Mouse (Mus musculus): ENCODE measurements at regions not wholly inside any gene's neighbourhood (a gene's known extent, or its start where the extent isn't known, plus 50 kb on each side); places are given as distances from the start of the nearest gene placed in this dataset.

- no peak for ATAC-seq (ENCODE audit: insufficient number of reproducible peaks, low FRiP score, low TSS enrichment)
Observed at GRCm38 (mm10) chr3:149381559-149382245, 391.3 kb upstream of the Adgrl2 start.

- no peak for ATAC-seq (ENCODE audit: insufficient number of reproducible peaks, low FRiP score, low TSS enrichment)
Observed at GRCm38 (mm10) chr3:149381051-149381450, 390.7 kb upstream of the Adgrl2 start.

- no peak for ATAC-seq (ENCODE audit: insufficient number of reproducible peaks, low FRiP score, low TSS enrichment)
Observed at GRCm38 (mm10) chr3:149379866-149380472, 389.6 kb upstream of the Adgrl2 start.

GRCm38 (mm10) chr3:149379249-149379865 is 389.0 kb upstream of the Adgrl2 start:
- ATAC-seq (ENCODE audit: insufficient number of reproducible peaks, low FRiP score, low TSS enrichment), result no peak

- ATAC-seq (ENCODE audit: insufficient number of reproducible peaks, low FRiP score, low TSS enrichment), result no peak
Observed at GRCm38 (mm10) chr3:149371439-149371838, 381.1 kb upstream of the Adgrl2 start.

GRCm38 (mm10) chr3:149370517-149371227 is 380.3 kb upstream of the Adgrl2 start:
- ATAC-seq (ENCODE audit: insufficient number of reproducible peaks, low FRiP score, low TSS enrichment), result no peak

GRCm38 (mm10) chr3:149367888-149368287 is 377.5 kb upstream of the Adgrl2 start:
- ATAC-seq (ENCODE audit: insufficient number of reproducible peaks, low FRiP score, low TSS enrichment), result no peak

- ATAC-seq (ENCODE audit: insufficient number of reproducible peaks, low FRiP score, low TSS enrichment), result no peak
Observed at GRCm38 (mm10) chr3:149360164-149360563, 369.8 kb upstream of the Adgrl2 start.

GRCm38 (mm10) chr3:149358570-149359193 is 368.3 kb upstream of the Adgrl2 start:
- no peak for ATAC-seq (ENCODE audit: insufficient number of reproducible peaks, low FRiP score, low TSS enrichment)

- ATAC-seq (ENCODE audit: insufficient number of reproducible peaks, low FRiP score, low TSS enrichment), result no peak
Observed at GRCm38 (mm10) chr3:149357903-149358569, 367.7 kb upstream of the Adgrl2 start.

- no peak for ATAC-seq (ENCODE audit: insufficient number of reproducible peaks, low FRiP score, low TSS enrichment)
Observed at GRCm38 (mm10) chr3:149357121-149357520, 366.8 kb upstream of the Adgrl2 start.

GRCm38 (mm10) chr3:149355362-149355761 is 365.0 kb upstream of the Adgrl2 start:
- ATAC-seq (ENCODE audit: insufficient number of reproducible peaks, low FRiP score, low TSS enrichment), result no peak

GRCm38 (mm10) chr3:149353958-149354357 is 363.6 kb upstream of the Adgrl2 start:
- ATAC-seq (ENCODE audit: insufficient number of reproducible peaks, low FRiP score, low TSS enrichment), result no peak

- no peak for ATAC-seq (ENCODE audit: insufficient number of reproducible peaks, low FRiP score, low TSS enrichment)
Observed at GRCm38 (mm10) chr3:149352546-149352945, 362.2 kb upstream of the Adgrl2 start.

GRCm38 (mm10) chr3:149349731-149350130 is 359.4 kb upstream of the Adgrl2 start:
- no peak for ATAC-seq (ENCODE audit: insufficient number of reproducible peaks, low FRiP score, low TSS enrichment)

- no peak for ATAC-seq (ENCODE audit: insufficient number of reproducible peaks, low FRiP score, low TSS enrichment)
Observed at GRCm38 (mm10) chr3:149349211-149349697, 358.9 kb upstream of the Adgrl2 start.

GRCm38 (mm10) chr3:149348459-149348971 is 358.2 kb upstream of the Adgrl2 start:
- ATAC-seq (ENCODE audit: insufficient number of reproducible peaks, low FRiP score, low TSS enrichment), result no peak

GRCm38 (mm10) chr3:149347241-149347992 is 357.1 kb upstream of the Adgrl2 start:
- no peak for ATAC-seq (ENCODE audit: insufficient number of reproducible peaks, low FRiP score, low TSS enrichment)

- no peak for ATAC-seq (ENCODE audit: insufficient number of reproducible peaks, low FRiP score, low TSS enrichment)
Observed at GRCm38 (mm10) chr3:149342511-149342910, 352.2 kb upstream of the Adgrl2 start.

All from cerebellum, adult (tissue).